Mouse (Mus musculus): ENCODE results near the gene Tmsb15b1.
"Not testable (repeated sequence)": the region's sequence is repeated elsewhere in the genome, so short reads cannot be mapped to it uniquely, and the experiment has no call there.

Gene Tmsb15b1

DNA sequence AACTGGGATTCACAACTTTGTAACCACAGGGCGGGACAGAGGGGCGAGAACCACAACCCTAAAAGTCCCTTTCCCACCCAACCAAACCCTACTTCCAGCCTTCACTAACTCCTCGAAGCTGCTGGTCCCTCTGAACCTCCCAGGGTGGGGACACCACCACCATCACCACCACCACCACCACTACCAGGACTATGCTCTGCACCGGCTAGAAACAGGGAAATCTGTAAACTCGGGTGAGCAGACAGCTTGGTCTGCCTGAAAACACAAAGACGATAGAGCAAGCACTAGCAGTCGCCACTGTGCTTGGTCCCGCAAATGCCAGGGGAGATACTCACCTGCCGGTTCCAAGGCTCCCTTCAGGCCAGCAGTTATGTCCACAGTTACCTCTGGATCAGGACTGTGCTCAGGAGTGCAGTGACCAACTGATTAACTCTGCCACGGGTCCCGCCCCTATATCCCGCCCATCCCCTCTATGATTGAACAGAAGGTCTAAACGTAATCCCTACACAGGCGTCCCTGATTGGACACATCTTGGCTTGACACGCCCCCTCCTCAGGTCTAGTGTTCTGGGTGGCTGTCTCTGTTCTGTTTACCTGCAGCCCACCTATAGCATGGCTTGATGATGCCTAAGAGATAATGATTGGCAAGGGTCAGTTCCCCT, at the start of gene Tmsb15b1, which contains the start of gene Tmsb15l:
Tmsb15b1 (minus strand) TSS at position 451 of the 661 bp plus-strand sequence.
Tmsb15l (minus strand) TSS at position 446 of the 661 bp plus-strand sequence.
- peak; percentile 86 for DNase-seq (ENCODE audit: low read depth, low spot score)

- DNase-seq (ENCODE audit: low read depth, low spot score), result peak; percentile 56
Observed at GRCm38 (mm10) chrX:137019310-137019709, 42.6 kb upstream of the Tmsb15b1 start.

DNA sequence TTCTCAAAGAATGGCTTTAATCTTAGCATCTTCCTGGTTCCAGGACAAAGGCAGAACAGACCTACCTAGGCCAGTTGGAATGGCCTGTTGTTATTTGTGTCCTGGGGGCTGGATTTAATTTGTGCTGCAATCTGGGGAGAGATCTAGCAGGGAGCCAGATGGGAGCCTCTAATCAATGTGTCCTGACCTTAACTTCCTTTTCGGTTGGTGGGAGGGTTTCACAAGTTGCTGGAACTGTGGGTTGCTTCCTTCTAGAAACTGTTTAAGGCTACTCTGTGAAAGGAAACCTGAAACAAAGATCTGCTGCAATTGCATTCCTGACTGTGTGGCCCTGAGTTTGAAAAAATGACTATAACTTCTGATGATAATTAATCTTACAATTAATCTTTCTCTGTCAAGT, 41.0 kb upstream of the Tmsb15b1 start:
- no peak for DNase-seq (ENCODE audit: low read depth, low spot score)

- peak; percentile 67 for DNase-seq (ENCODE audit: low read depth, low spot score)
Observed at GRCm38 (mm10) chrX:137015099-137015709, 38.5 kb upstream of the Tmsb15b1 start.

- DNase-seq (ENCODE audit: low read depth, low spot score), result no peak
Observed at GRCm38 (mm10) chrX:136996256-136996655, 19.6 kb upstream of the Tmsb15b1 start.

GRCm38 (mm10) chrX:136993641-136994040, 17.0 kb upstream of the Tmsb15b1 start:
- peak; percentile 4 for DNase-seq (ENCODE audit: low read depth, low spot score)

- DNase-seq (ENCODE audit: low read depth, low spot score), result peak; percentile 78
Observed at GRCm38 (mm10) chrX:136992978-136993547, 16.4 kb upstream of the Tmsb15b1 start, which contains the start of gene Zcchc18. Zcchc18 (plus strand) TSS chrX:136993155.

GRCm38 (mm10) chrX:136992191-136992965, 15.7 kb upstream of the Tmsb15b1 start:
- no peak for DNase-seq (ENCODE audit: low read depth, low spot score)

- no peak for DNase-seq (ENCODE audit: low read depth, low spot score)
Observed at GRCm38 (mm10) chrX:136991274-136991673, 14.6 kb upstream of the Tmsb15b1 start.

DNA sequence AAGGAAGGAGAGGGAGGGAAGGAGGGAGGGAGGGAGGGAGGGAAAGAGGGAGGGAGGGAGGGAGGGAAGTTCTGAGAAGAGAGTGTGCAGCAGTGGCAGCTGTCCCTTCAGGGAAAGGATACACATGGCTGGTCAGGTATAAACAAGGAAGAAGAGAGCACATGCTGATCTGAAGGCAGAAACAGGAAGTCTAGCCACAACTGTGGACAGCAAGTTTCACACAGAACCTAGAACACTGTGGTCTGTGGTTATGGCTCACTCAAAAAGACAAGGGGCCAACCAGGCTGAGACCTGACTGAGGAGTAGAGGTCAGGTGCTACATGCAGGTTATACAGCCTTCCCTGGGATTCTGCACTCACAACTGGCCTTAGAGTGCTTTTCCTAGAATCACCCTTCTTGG, 9.4 kb upstream of the Tmsb15b1 start:
- DNase-seq (ENCODE audit: low read depth, low spot score), result peak; percentile 18

- DNase-seq (ENCODE audit: low read depth, low spot score), result peak; percentile 22
Observed at GRCm38 (mm10) chrX:136978616-136979015, 1.9 kb upstream of the Tmsb15b1 start.

DNA sequence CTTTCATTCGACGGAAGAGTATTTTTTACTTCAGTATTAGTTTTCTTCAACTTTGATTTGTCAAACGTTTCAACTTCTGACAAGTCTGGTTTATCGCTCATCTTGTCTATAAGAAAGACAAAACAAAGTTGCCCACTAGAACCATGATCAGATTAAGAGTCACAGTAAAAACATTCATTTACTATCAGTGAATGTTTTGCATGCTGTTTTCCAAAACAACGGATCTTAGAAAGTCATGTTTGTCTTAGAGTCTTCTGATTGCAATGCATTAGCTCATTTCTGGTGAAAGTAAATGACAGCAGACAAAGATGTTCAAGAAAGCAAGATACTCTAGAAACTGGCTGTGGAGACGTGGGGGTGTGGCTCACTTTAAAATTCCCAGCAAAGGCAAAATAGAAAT, 1.3 kb downstream of the Tmsb15b1 start, which contains the start of gene Tmsb15b2:
Tmsb15b2 (minus strand) TSS at position 101 of the 400 bp plus-strand sequence.
- not testable (repeated sequence) for DNase-seq (ENCODE audit: low read depth, low spot score)

GRCm38 (mm10) chrX:136959688-136960087, 17.0 kb downstream of the Tmsb15b1 start:
- DNase-seq (ENCODE audit: low read depth, low spot score), result peak; percentile 17

- DNase-seq (ENCODE audit: low read depth, low spot score), result not testable (repeated sequence)
Observed at GRCm38 (mm10) chrX:136958300-136958699, 18.4 kb downstream of the Tmsb15b1 start.

DNA sequence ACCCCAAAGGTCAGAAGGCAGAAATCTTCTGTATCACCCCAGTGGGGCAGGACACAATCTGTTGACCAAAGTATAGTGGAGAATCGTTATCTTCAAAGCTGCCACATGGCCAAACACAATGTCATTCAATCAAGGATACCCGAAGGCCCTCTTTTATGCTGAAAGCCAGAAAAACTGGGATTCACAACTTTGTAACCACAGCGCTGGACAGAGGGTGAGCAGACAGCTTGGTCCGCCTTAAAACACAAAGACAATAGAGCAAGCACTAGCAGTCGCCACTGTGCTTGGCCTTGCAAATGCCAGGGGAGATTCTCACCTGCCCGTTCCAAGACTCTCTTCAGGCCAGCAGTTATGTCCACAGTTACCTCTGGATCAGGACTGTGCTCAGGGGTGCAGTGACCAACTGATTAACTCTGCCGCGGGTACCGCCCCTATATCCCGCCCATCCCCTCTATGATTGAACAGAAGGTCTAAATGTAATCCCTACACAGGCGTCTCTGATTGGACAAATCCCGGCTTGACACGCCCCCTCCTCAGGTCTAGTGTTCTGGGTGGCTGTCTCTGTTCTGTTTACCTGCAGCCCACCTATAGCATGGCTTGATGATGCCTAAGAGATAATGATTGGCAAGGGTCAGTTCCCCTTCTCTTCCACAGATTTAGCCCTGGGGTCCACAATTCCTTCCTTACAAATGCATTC, 18.9 kb downstream of the Tmsb15b1 start:
- DNase-seq (ENCODE audit: low read depth, low spot score), result not testable (repeated sequence)

DNA sequence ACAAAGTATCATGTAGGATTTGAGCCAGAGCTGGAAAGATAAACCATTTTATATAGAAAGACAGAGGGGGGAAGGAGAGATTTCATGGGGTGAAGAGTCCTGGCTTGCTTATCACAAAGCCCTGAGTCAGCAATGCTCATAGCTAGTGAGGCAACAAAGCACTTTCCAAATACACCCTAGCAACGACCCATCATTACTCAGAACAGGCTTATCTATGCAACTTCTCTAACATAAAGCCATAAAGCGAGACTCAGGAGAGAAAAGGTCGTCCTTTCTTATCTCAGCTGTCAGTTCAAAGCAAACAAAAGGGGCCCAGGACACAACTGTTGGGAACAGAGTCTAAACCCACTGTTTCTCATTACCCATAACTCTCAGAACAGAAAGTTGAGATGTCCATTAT, 38.7 kb downstream of the Tmsb15b1 start:
- no peak for DNase-seq (ENCODE audit: low read depth, low spot score)

GRCm38 (mm10) chrX:136927031-136927430, 49.6 kb downstream of the Tmsb15b1 start, which contains the start of gene H2bfm:
H2bfm (plus strand) TSS chrX:136927325.
- peak; percentile 40 for DNase-seq (ENCODE audit: low read depth, low spot score)

DNA sequence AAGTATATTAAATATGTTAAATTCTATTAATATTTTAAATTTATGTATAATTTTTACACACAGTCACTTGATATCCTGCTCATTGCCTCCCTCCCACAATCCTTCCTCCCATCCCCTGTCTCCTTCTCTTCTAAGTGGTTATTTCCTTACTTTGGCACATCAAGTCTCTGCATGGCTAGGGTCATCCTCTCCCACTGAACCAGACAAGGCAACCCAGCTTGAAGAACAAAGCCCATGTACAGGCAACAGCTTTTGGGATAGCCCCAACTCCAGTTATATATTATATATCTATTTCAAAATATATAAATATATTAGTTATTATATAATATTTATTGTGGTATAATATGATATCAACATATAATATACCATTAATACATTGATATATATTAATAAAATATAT, 50.8 kb downstream of the Tmsb15b1 start:
- DNase-seq (ENCODE audit: low read depth, low spot score), result no peak
